Mouse (Mus musculus) hindbrain, embryonic 14.5 days (tissue): ENCODE measurements around the gene Tcte1. TPM values are rescaled to one million over a fixed set of nuclear protein-coding genes. Genes with fewer than 3 reads are reported as not detected.

ENCODE experiments used
- ATAC-seq: fragments of 200-750 bp; cut with Nextera tagmentation; 2 replicates; pipeline ENCODE4 v1.8.0; 2017; ENCODE audit warnings: moderate number of reproducible peaks, mild to moderate bottlenecking, moderate TSS enrichment, moderate library complexity; ENCODE audit not compliant: low FRiP score
- DNase-seq: peaks from one replicate; pipeline ENCODE4 v3.0.0-alpha.2; 2015; ENCODE audit warnings: low spot score
- H3K27ac ChIP-seq: fragments of 300-500 bp; sonication (generic); 2 replicates; pipeline ENCODE4 v1.5.1; 2014; ENCODE audit warnings: mild to moderate bottlenecking, moderate library complexity
- H3K27me3 ChIP-seq: fragments of 300-500 bp; sonication (generic); 2 replicates; pipeline ENCODE4 v1.6.1; 2014; ENCODE audit warnings: mild to moderate bottlenecking, low read length, mixed read lengths; ENCODE audit not compliant: control insufficient read depth, insufficient read depth
- H3K36me3 ChIP-seq: fragments of 300-500 bp; sonication (generic); replicated peaks from 2 replicates; pipeline ENCODE4 v1.6.1; 2014; ENCODE audit not compliant: control insufficient read depth, insufficient read depth
- H3K4me1 ChIP-seq: fragments of 300-500 bp; sonication (generic); replicated peaks from 2 replicates; pipeline ENCODE4 v1.6.1; 2014; ENCODE audit warnings: antibody characterized with exemption, low read length, mixed read lengths; ENCODE audit not compliant: control insufficient read depth, insufficient read depth
- H3K4me2 ChIP-seq: fragments of 300-500 bp; sonication (generic); replicated peaks from 2 replicates; pipeline ENCODE4 v1.6.1; 2014; ENCODE audit warnings: mild to moderate bottlenecking, moderate library complexity
- H3K4me3 ChIP-seq: fragments of 300-500 bp; sonication (generic); replicated peaks from 2 replicates; pipeline ENCODE4 v1.5.1; 2014; ENCODE audit warnings: mild to moderate bottlenecking, low read length
- H3K9ac ChIP-seq: fragments of 300-500 bp; sonication (generic); 2 replicates; pipeline ENCODE4 v1.6.1; 2014
- H3K9me3 ChIP-seq: fragments of 300-500 bp; sonication (generic); 2 replicates; pipeline ENCODE4 v1.6.1; 2016; ENCODE audit warnings: low read length; ENCODE audit not compliant: control insufficient read depth
- WGBS: fragments of 180-500 bp; shearing (Covaris S2); extraction: QIAGEN DNeasy Blood & Tissue Kit; methylation state at CpG from one replicate; pipeline ENCODE4 v1.1.7; 2014; 5-methylcytosine and 5-hydroxymethylcytosine counted together
- polyA plus RNA-seq: library from polyadenylated mRNA; unstranded; fragments of >200 nt; fragmentation: Nextera tagmentation; extraction: Ambion mirVana; gene quantifications from 2 replicates; pipeline ENCODE4 v1.2.1, GENCODE M21; 2014

Gene Tcte1
- polyA plus RNA-seq, 1 experiment from 2014 or later: 3.8 TPM

DNA sequence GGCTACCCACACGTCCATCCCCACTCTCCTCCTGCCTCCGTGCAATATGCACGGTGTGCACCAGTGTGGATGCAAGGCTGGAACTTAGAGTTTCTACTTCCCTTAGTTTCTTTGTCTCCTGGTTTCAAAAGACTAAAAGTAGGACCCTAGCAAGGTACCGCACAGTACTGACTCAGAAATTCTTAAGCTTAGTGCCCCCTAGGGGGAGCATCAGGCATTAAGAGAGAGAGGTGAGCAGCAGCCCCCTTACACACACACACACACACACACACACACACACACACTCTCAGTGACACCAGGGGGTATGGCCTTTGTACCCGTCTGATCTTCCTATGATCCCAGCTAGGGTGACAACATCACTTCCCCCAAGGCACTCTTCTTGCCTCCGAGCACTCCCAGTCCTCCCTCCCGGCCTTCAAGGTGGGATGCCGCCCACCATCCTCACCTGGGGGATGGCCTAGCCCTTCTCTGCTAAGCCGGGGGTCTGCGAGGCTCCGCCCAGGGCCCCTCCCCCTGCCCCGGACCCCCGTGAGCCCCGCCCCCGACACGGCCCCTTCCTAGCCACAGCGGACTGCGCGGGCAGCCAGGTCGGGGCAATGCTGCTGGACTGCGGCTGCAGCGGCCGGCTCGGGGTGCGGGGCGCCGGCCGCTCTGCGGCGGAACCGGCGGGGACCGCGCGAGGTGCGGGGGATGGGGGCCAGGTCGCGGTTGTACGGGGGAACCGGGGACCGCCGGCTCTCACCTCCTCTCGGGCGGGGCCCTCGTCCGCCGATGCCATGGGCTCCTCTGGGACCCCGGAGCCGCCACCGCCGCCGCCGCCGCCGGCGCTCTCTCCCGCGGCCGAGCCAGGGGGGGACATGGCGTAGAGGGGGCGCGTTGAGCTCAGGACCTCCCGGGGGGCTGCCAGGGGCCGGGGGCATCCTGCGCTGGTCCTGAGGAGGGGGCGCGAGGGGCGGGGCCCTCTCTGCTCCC lies 25.6 kb downstream of the Tcte1 start:
- Histone ChIP-seq H3K36me3 (peaks cover 31% of the 10 kb centered on the region), H3K27ac (peak overlapping the region; percentile 95), H3K9ac (peak overlapping the region; percentile 99), H3K4me2 (peak overlapping the region; percentile 59), H3K27me3 (peaks cover 31% of the 10 kb centered on the region), H3K4me1 (peaks cover 37% of the 10 kb centered on the region), H3K4me3 (peak overlapping the region; percentile 90), H3K9me3 (no peaks in the 10 kb centered on the region)
- ATAC-seq: peak; percentile 67
- DNase-seq: peak; percentile 67
- WGBS: 3% methylated on average over 43 of the region's 68 CpGs

DNA sequence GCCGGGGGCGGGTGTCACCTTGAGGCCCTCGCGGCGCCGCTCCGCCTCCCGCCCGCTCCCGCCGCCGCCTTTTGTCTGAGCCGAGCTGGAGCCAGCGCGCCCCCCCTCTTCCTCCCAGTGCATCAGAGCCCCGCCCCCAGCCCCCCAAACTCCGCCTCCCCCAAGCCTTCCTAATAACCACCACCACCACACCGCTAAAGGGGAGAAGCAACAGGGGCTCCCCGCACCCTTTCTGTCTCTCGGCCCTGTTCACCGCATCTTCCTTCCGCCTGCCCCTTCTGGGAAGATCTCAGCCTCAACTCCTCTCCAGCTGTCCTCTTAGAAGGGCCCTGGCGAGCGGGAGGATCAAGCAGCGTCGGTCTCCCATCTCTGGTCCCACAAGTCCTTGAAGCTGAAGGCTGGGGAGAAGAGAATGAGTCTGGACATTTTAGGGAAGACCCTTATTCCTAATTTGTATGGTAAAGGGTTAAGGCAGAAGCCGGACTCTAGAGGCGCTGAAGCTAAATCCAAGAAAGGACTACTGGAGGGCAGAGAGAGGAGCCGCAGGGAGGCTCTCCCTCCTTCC lies 26.5 kb downstream of the Tcte1 start, which contains the start of gene Tmem151b:
Gene Tmem151b, minus strand, starts transcription at position 61 of the 565 bp plus-strand sequence.
- DNase-seq (peak; percentile 70), ATAC-seq (peak; percentile 57)
- WGBS: under 1% methylated on average over 12 of the region's 29 CpGs
- Histone ChIP-seq H3K36me3 (peaks cover 24% of the 10 kb centered on the region), H3K9ac (peak within 1 kb of the TSS; percentile 99), H3K27me3 (peaks cover 25% of the 10 kb centered on the region), H3K27ac (peak within 1 kb of the TSS; percentile 95), H3K4me3 (peak within 1 kb of the TSS; percentile 90), H3K4me2 (peak within 1 kb of the TSS; percentile 59), H3K9me3 (no peaks in the 10 kb centered on the region), H3K4me1 (peaks cover 29% of the 10 kb centered on the region)

DNA sequence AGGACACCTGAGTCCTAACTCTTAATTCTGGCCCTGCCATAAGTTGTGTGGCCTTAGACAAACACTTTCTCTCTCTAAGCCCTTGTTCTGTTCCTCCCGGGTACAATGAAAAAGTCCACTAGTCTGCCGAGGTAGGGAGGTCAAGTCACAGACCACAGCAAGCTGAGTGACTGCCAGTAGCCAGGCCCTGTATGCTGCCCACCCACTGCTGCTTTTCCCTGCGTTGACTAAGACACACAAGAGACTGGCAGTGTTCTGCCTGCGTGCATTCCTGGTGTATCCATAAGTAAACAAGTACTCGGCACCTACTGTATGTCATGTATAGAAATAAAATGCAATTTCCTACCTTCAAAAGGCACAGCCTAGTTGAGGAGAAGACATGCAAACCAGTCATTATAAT lies 27.0 kb downstream of the Tcte1 start:
- peak overlapping the region; percentile 59 for H3K4me2 ChIP-seq
- WGBS: 25% methylated on average over 5 of the region's 5 CpGs
- no peaks in the 10 kb centered on the region for H3K9me3 ChIP-seq
- H3K4me3 ChIP-seq: peak overlapping the region; percentile 90; the same call in 1 of the 2 replicates
- H3K9ac ChIP-seq: peak overlapping the region; percentile 99; the same call in 1 of the 2 replicates
- ATAC-seq: no peak
- peaks cover 18% of the 10 kb centered on the region for H3K36me3 ChIP-seq
- peaks cover 23% of the 10 kb centered on the region for H3K4me1 ChIP-seq
- H3K27ac ChIP-seq: peak overlapping the region; percentile 95; the same call in 1 of the 2 replicates
- no peak for DNase-seq
- H3K27me3 ChIP-seq: peaks cover 19% of the 10 kb centered on the region

DNA sequence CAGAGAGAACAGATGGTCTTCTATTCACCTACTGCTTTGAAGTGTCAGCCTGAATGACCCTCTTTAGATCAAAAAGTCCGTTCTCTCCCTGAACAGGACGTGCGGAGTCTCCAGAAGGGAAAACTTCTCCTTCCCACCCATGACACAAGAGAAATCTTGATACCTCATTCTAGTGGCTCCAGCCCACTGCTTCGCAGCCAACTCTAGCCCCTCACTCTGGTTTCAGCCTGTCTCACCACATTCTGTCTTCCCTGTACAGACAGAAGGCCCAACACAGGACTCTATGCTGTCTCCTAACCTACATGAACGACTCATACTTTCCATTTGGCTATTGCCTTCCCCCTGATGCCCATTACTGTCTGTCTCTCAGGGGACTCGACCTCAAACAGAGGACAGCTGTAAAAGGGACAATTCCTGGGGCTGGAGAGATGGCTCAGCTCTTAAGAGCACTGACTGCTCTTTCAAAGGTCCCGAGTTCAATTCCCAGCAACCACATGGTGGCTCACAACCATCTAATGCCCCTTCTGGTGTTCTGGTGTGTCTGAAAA lies 28.1 kb downstream of the Tcte1 start:
- Histone ChIP-seq H3K36me3 (peaks cover 8% of the 10 kb centered on the region), H3K27ac (no peak overlapping the region), H3K27me3 (peaks cover 9% of the 10 kb centered on the region), H3K9ac (no peak overlapping the region), H3K4me1 (peaks cover 18% of the 10 kb centered on the region), H3K4me2 (no peak overlapping the region), H3K9me3 (no peaks in the 10 kb centered on the region), H3K4me3 (no peak overlapping the region)
- no peak for DNase-seq
- 45% methylated on average over 7 of the region's 7 CpGs for WGBS
- ATAC-seq: no peak

DNA sequence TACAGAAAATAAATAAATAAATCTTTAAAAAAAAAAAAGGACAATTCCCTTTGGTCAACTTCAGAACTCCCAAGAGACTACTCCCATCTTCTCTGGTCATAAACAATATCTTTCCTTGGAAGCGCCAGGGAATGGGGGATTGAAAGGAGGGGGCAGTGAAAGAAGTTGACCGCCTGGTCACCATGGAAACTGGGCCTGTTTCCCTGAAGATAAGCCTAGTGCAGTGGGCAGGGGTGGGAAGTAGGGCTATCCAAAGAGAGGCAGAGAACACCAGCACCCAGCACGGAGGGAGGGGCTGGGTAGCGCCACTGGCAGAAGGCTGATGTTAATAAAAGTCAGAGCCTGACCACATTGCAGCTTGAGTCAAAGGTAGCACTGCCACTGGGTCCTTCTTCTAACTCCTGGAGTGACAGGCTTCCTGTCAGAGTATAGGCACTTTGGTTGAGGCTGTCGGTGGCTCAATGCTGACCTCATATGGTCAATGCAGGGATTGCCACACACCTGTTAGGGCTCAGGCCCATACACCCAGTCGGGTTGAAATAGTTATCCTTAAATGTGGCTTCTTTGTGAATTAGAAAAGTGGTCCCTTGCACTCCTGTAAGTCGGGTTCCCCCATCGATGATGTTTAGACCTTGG lies 28.7 kb downstream of the Tcte1 start:
- Histone ChIP-seq H3K4me2 (no peak overlapping the region), H3K27ac (no peak overlapping the region), H3K36me3 (peaks cover 2% of the 10 kb centered on the region), H3K9me3 (no peaks in the 10 kb centered on the region), H3K27me3 (peaks cover 3% of the 10 kb centered on the region), H3K9ac (no peak overlapping the region), H3K4me1 (peaks cover 18% of the 10 kb centered on the region), H3K4me3 (no peak overlapping the region)
- DNase-seq: peak; percentile 83
- WGBS: 3% methylated on average over 8 of the region's 8 CpGs
- ATAC-seq: peak; percentile 35; the same call in 1 of the 2 replicates

DNA sequence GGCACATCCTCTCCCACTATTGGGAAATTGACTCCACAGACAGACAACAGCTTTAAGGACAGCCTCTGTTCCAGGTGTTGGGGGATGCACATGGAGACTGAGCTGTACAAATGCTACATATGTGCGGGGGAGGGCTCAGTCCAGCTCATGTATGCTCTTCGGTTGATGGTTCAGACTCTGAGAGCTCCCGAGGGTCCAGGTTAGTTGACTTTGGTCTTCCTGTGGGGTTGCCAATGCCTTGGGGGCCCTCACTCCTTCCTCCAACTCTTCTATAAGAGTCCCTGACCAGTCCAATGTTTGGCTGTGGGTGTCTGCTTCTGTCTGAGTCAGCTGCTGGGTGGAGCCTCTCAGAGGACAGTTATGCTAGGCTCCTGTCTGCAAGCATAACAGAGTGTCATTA lies 29.8 kb downstream of the Tcte1 start:
- no peak overlapping the region for H3K4me3 ChIP-seq
- no peaks in the 10 kb centered on the region for H3K36me3 ChIP-seq
- DNase-seq (no peak), ATAC-seq (no peak)
- peaks cover 16% of the 10 kb centered on the region for H3K4me1 ChIP-seq
- H3K27ac ChIP-seq: no peak overlapping the region
- WGBS: 85% methylated on average over 3 of the region's 3 CpGs
- H3K4me2 ChIP-seq: no peak overlapping the region
- no peaks in the 10 kb centered on the region for H3K9me3 ChIP-seq
- H3K9ac ChIP-seq: no peak overlapping the region
- no peaks in the 10 kb centered on the region for H3K27me3 ChIP-seq

DNA sequence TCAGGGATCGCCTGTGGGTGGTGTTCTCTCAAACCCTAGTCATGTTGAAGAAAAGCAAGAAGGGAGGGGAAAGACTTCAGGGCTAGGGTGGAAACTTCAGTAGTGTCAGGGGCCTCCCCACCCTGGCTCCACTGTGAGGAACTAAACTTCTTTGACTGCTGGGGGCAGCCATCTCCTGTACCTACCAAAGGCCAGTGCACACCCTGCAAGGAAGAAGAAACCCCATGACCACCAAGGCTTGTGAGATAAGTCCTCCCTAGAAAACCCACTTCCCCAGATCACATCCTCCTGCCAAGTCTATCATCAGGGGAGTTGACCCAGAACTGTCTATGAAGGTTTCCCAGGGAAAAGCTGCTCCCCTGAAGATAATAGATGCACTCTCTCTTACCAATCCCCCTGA lies 31.2 kb downstream of the Tcte1 start:
- DNase-seq (no peak), ATAC-seq (no peak)
- Histone ChIP-seq H3K4me1 (peaks cover 11% of the 10 kb centered on the region), H3K9me3 (no peaks in the 10 kb centered on the region), H3K27me3 (no peaks in the 10 kb centered on the region), H3K27ac (no peak overlapping the region), H3K36me3 (no peaks in the 10 kb centered on the region), H3K9ac (no peak overlapping the region), H3K4me2 (no peak overlapping the region), H3K4me3 (no peak overlapping the region)
- 48% methylated on average over 1 of the region's 1 CpGs for WGBS

DNA sequence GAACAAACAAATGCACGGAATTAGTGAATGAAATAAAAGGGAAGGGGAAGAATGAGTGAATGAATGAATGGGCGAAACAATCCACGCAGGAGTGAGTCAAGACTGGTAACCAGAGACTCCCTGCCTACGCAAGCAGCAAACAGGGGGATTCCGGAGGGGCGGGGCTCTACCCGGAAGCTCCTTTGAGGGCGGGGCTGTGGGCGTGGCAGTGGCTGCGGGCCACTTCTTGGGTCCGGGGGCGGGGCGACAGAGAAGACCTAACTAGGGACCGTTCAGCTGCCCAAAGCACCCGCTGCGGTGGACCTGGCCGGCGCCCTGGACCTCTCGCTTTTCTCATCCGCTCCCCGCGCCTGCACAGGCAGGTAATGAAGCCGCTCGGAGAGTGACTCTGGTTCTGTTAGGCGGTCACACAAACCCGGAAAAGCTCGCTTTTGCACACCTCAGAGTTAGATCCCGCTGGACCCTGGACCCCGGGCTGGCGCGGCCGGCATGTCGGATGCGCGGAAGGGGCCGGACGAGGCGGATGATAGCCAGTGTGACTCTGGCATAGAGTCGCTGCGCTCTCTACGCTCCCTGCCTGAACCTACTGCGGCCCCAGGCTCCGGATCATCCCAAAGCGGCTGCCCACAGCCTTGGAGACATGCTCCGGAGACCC lies 32.3 kb downstream of the Tcte1 start, which contains the start of gene Nfkbie:
Gene Nfkbie, plus strand, starts transcription at position 252 of the 655 bp plus-strand sequence.
- H3K9me3 ChIP-seq: no peaks in the 10 kb centered on the region
- peak within 1 kb of the TSS; percentile 78 for H3K9ac ChIP-seq
- no peaks in the 10 kb centered on the region for H3K36me3 ChIP-seq
- H3K4me3 ChIP-seq: peak within 1 kb of the TSS; percentile 54
- peaks cover 7% of the 10 kb centered on the region for H3K4me1 ChIP-seq
- WGBS: under 1% methylated on average over 45 of the region's 45 CpGs
- ATAC-seq (peak; percentile 63), DNase-seq (peak; percentile 84)
- H3K27ac ChIP-seq: no peak within 1 kb of the TSS
- H3K4me2 ChIP-seq: peak within 1 kb of the TSS; percentile 95
- H3K27me3 ChIP-seq: no peaks in the 10 kb centered on the region
